Mouse (Mus musculus): ENCODE results near the gene Odaph. TPM values are rescaled to one million over a fixed set of nuclear protein-coding genes. Genes with fewer than 3 reads are reported as not detected.

Odaph gene
- polyA plus RNA-seq, 1 experiment from 2014 or later: not detected

DNA sequence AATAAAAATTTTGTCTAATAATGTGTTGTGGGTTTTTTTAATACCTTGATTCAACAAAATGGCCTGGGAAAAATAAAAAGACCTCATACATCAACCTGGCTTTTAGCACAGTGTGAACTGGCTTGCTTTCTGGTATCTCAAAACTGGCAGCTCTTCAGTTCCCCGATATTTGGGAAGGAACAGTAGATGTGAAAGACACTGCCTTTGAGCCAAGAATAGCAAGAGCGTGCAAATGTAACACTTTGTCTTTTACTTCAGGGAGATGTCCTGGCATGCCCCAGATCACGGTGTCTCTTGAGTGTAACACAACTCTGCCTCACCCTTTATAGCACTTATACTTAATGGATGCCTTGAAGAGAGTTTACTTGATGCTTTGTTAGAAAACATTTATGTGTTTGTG lies 15.2 kb upstream of the Odaph start:
- no peaks in the 10 kb centered on the region for H3K9me3 ChIP-seq (replicated peaks)
- H3K4me1 ChIP-seq: no peaks in the 10 kb centered on the region
- no peak overlapping the region for H3K4me2 ChIP-seq (replicated peaks)
- H3K9ac ChIP-seq: no peak overlapping the region
- WGBS: 90% methylated on average over 3 of the region's 3 CpGs
- no peak overlapping the region for H3K4me3 ChIP-seq
- H3K27me3 ChIP-seq: no peaks in the 10 kb centered on the region
- H3K27ac ChIP-seq: no peak overlapping the region
- no peak for ATAC-seq (ENCODE audit: low FRiP score)
- no peaks in the 10 kb centered on the region for H3K36me3 ChIP-seq

- Histone ChIP-seq H3K27ac (no peak overlapping the region), H3K4me1 (no peaks in the 10 kb centered on the region), H3K4me2 (replicated peaks) (no peak overlapping the region), H3K4me3 (no peak overlapping the region), H3K9ac (no peak overlapping the region), H3K36me3 (no peaks in the 10 kb centered on the region), H3K9me3 (replicated peaks) (no peaks in the 10 kb centered on the region), H3K27me3 (no peaks in the 10 kb centered on the region)
- WGBS: 92% methylated on average over 7 of the region's 7 CpGs
- ATAC-seq (ENCODE audit: low FRiP score): no peak
Observed at GRCm38 (mm10) chr5:91974002-91974401, 13.3 kb upstream of the Odaph start.

DNA sequence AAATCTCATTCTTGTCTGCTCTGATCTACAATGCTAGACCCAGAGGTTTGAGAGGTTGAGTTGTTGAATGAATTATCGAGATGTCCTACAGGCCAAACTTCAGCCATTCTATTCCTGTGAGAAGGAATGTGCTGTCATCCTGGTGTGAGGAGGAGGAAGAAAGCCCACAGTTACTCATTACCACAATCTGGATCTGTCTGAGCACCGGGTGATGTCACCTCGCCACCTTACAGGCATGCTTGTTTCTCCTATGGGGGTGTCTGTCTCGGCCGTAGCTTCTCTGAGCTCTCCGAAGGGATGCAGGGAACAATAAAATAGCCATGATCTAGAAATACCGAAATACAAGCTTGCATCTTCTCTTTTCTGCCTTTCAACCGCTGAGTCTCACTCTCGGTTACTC lies 11.5 kb upstream of the Odaph start:
- WGBS: 93% methylated on average over 9 of the region's 9 CpGs
- ATAC-seq (ENCODE audit: low FRiP score): no peak

DNA sequence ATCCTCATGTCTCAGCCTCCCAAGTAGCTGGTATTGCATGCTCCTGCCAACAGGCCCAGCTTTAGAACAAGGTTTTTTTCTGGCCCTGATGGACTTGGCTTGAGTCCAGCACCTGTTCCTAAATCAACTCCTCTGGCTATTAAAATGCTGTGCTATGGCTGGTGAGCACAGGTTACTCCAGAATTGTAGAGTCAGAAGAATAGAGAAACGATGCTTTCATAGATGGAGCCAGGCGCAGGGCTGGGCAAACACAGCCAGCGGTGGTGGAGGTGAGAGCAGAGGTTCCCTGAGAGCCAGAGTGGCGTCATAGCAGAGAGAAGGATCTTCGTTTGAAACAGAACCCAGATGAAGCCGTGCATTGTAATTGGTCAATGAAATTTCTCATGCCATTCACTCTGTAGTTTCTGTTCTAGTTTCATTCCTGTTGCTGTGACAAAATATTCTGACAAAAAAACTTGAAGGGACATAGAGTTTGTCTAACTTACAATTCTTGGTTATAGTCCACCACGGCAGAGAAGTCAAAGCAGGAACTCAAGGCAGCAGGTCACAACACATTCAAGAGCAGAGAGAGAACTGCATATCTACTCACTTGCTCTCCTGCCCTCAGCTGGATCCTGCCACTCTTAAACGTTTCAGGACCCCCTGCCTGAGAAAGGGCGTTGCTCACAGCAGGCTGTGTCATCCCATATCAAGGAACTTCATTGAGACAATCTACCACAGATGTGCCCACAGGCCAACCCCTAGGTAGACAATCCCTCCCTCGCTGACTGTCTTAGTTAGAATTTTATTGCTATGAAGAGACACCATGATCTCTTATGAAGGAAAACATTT lies 10.5 kb upstream of the Odaph start:
- WGBS: 69% methylated on average over 10 of the region's 10 CpGs
- Histone ChIP-seq H3K4me1 (no peaks in the 10 kb centered on the region), H3K36me3 (no peaks in the 10 kb centered on the region), H3K4me2 (replicated peaks) (no peak overlapping the region), H3K4me3 (no peak overlapping the region), H3K27me3 (no peaks in the 10 kb centered on the region), H3K27ac (no peak overlapping the region), H3K9me3 (replicated peaks) (no peaks in the 10 kb centered on the region), H3K9ac (no peak overlapping the region)
- no peak for ATAC-seq (ENCODE audit: low FRiP score)

More for the DNA sequence above, 11.5 kb upstream of the Odaph start:
- H3K27me3 ChIP-seq: no peaks in the 10 kb centered on the region
- no peak overlapping the region for H3K4me3 ChIP-seq
- no peak overlapping the region for H3K4me2 ChIP-seq (replicated peaks)
- H3K9ac ChIP-seq: no peak overlapping the region
- H3K4me1 ChIP-seq: no peaks in the 10 kb centered on the region
- no peak overlapping the region for H3K27ac ChIP-seq
- H3K36me3 ChIP-seq: no peaks in the 10 kb centered on the region
- H3K9me3 ChIP-seq (replicated peaks): no peaks in the 10 kb centered on the region

DNA sequence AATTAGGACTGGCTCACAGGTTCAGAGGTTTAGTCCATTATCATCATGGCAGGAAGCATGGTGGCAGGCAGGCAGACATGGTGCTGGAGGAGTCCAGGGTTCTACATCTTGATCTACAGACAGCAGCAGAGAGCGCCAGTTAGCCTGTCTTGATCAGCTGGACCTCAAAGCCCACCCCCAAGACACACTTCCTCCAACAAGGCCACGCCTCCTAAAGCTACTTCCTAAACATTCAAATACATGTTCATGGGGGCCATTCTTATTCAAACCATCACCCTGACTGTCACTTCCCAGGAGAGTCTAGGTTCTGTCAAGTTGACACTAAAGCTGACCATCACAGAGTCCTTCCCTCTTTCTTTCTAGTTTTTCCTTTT lies 9.9 kb upstream of the Odaph start:
- no peaks in the 10 kb centered on the region for H3K4me1 ChIP-seq
- no peak overlapping the region for H3K4me2 ChIP-seq (replicated peaks)
- no peak overlapping the region for H3K27ac ChIP-seq
- H3K27me3 ChIP-seq: no peaks in the 10 kb centered on the region
- H3K4me3 ChIP-seq: no peak overlapping the region
- no peaks in the 10 kb centered on the region for H3K9me3 ChIP-seq (replicated peaks)
- 79% methylated on average over 2 of the region's 2 CpGs for WGBS
- H3K36me3 ChIP-seq: no peaks in the 10 kb centered on the region
- no peak for ATAC-seq (ENCODE audit: low FRiP score)
- H3K9ac ChIP-seq: no peak overlapping the region

DNA sequence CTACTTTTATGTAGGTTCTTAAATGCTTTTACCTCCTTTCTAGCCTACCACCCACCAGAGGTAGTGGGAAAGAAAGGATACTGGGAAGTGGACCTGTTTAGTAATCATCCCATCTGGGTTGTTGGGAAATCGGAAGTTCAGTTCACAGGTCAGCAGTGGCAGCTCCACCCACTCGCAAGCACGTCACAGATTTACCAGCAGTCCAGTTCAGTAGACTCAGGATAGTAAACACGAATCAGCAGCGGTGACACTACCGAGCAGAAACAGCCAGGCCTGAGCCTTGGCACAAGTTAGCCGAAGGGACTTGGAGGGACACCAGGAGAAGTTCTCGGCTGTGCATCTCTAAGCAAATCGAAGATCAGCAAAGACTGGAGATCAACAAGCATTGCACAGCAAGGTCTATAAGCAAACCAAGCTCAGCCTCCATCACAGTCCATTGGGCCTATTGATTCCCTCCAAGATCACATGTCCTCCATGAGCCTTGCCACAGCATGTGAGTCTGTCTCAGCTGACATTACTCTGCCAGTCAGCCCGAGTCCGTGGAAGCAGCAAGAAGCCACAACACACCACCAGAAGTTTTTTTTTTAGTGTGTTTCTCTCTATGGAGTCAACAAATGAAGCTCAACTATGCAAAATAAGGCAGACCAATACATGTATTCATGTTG lies 6.0 kb upstream of the Odaph start:
- WGBS: 89% methylated on average over 11 of the region's 11 CpGs
- Histone ChIP-seq H3K27ac (no peak overlapping the region), H3K4me1 (no peaks in the 10 kb centered on the region), H3K9ac (no peak overlapping the region), H3K27me3 (no peaks in the 10 kb centered on the region), H3K4me3 (no peak overlapping the region), H3K4me2 (replicated peaks) (no peak overlapping the region), H3K36me3 (no peaks in the 10 kb centered on the region), H3K9me3 (replicated peaks) (no peaks in the 10 kb centered on the region)
- ATAC-seq (ENCODE audit: low FRiP score): no peak

DNA sequence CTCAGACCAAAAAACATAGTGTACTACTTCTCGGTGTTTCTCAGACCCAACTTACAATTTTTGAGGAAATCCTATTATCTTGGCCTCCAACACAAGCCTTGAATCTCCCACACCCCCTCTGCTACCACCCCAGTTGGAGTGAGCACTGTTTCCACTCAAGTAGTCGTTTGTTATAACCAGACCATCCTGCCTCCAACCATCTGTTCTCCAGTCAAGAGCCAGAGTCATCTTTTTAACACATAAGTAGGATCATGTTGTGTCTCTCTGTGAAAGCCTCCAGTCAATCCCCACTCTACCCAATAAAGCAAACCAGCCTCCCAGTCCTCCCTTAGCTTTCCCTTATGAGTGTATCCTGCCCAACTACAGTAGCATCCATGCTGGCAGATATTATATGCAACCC lies 3.8 kb upstream of the Odaph start:
- Histone ChIP-seq H3K27me3 (no peaks in the 10 kb centered on the region), H3K4me2 (replicated peaks) (no peak overlapping the region), H3K4me3 (no peak overlapping the region), H3K4me1 (no peaks in the 10 kb centered on the region), H3K9me3 (replicated peaks) (no peaks in the 10 kb centered on the region), H3K9ac (no peak overlapping the region), H3K27ac (no peak overlapping the region), H3K36me3 (no peaks in the 10 kb centered on the region)
- no peak for ATAC-seq (ENCODE audit: low FRiP score)
- WGBS: 82% methylated on average over 2 of the region's 2 CpGs

- H3K4me3 ChIP-seq: no peak overlapping the region
- WGBS: 67% methylated on average over 2 of the region's 2 CpGs
- no peaks in the 10 kb centered on the region for H3K9me3 ChIP-seq (replicated peaks)
- no peak overlapping the region for H3K27ac ChIP-seq
- no peak overlapping the region for H3K9ac ChIP-seq
- no peaks in the 10 kb centered on the region for H3K4me1 ChIP-seq
- H3K36me3 ChIP-seq: no peaks in the 10 kb centered on the region
- H3K27me3 ChIP-seq: no peaks in the 10 kb centered on the region
- no peak for ATAC-seq (ENCODE audit: low FRiP score)
- H3K4me2 ChIP-seq (replicated peaks): no peak overlapping the region
Observed at GRCm38 (mm10) chr5:91985721-91986120, 1.6 kb upstream of the Odaph start.

GRCm38 (mm10) chr5:91987799-91988198 lies 524 bp downstream of the Odaph start:
- 91% methylated on average over 2 of the region's 2 CpGs for WGBS
- Histone ChIP-seq H3K4me1 (no peaks in the 10 kb centered on the region), H3K9me3 (replicated peaks) (no peaks in the 10 kb centered on the region), H3K9ac (no peak overlapping the region), H3K4me2 (replicated peaks) (no peak overlapping the region), H3K4me3 (no peak overlapping the region), H3K27me3 (no peaks in the 10 kb centered on the region), H3K36me3 (no peaks in the 10 kb centered on the region), H3K27ac (no peak overlapping the region)
- no peak for ATAC-seq (ENCODE audit: low FRiP score)

DNA sequence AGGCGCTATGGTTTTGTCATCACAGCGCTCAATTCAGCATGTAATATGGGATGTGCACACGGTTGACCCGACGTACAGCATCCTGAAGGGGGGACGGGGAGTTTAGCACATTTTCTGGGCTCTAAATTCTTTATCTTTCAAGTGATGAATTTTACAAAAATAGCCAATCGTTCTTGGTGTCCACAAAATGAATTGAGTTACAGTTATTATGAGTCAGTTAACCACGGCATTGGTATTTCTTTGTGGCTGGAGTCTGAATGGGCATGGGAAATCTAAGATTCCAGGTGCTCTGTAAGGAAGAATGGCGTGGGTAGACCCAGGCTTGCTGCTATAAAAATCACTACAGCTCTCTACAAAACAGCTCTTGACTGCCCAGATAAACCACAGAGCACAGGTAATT lies 2.0 kb downstream of the Odaph start:
- H3K4me2 ChIP-seq (replicated peaks): no peak overlapping the region
- H3K4me3 ChIP-seq: no peak overlapping the region
- H3K27me3 ChIP-seq: no peaks in the 10 kb centered on the region
- H3K9me3 ChIP-seq (replicated peaks): no peaks in the 10 kb centered on the region
- no peaks in the 10 kb centered on the region for H3K4me1 ChIP-seq
- no peak for ATAC-seq (ENCODE audit: low FRiP score)
- H3K9ac ChIP-seq: no peak overlapping the region
- H3K36me3 ChIP-seq: no peaks in the 10 kb centered on the region
- 79% methylated on average over 9 of the region's 9 CpGs for WGBS
- H3K27ac ChIP-seq: no peak overlapping the region

GRCm38 (mm10) chr5:91991191-91991937 lies 4.1 kb downstream of the Odaph start:
- Histone ChIP-seq H3K27ac (no peak overlapping the region), H3K9me3 (replicated peaks) (no peaks in the 10 kb centered on the region), H3K9ac (no peak overlapping the region), H3K27me3 (no peaks in the 10 kb centered on the region), H3K36me3 (no peaks in the 10 kb centered on the region), H3K4me1 (no peaks in the 10 kb centered on the region), H3K4me2 (replicated peaks) (no peak overlapping the region), H3K4me3 (no peak overlapping the region)
- ATAC-seq (ENCODE audit: low FRiP score): no peak
- WGBS: 85% methylated on average over 6 of the region's 6 CpGs

- 88% methylated on average over 2 of the region's 2 CpGs for WGBS
- H3K9ac ChIP-seq: no peak overlapping the region
- H3K27me3 ChIP-seq: no peaks in the 10 kb centered on the region
- H3K4me1 ChIP-seq: no peaks in the 10 kb centered on the region
- H3K36me3 ChIP-seq: no peaks in the 10 kb centered on the region
- no peak overlapping the region for H3K27ac ChIP-seq
- no peaks in the 10 kb centered on the region for H3K9me3 ChIP-seq (replicated peaks)
- no peak overlapping the region for H3K4me3 ChIP-seq
- no peak for ATAC-seq (ENCODE audit: low FRiP score)
- H3K4me2 ChIP-seq (replicated peaks): no peak overlapping the region
Observed at GRCm38 (mm10) chr5:91993061-91993460, 5.8 kb downstream of the Odaph start.

Measured in hindbrain, embryonic 12.5 days (tissue).